Mouse (Mus musculus) kidney, postnatal 0 days (tissue): ENCODE results near the gene Cfap99. TPM values are rescaled to one million over a fixed set of nuclear protein-coding genes. Genes with fewer than 3 reads are reported as not detected.

Source experiments
- ATAC-seq: fragments of 200-750 bp; cut with Nextera tagmentation; replicated peaks from 2 replicates; pipeline ENCODE4 v1.8.0; 2017; ENCODE audit warnings: low read depth, moderate number of reproducible peaks, moderate TSS enrichment, moderate library complexity; ENCODE audit not compliant: low FRiP score
- DNase-seq: peaks from one replicate; pipeline ENCODE4 v3.0.0-alpha.2; 2016; ENCODE audit warnings: low spot score
- H3K27ac ChIP-seq: fragments of 300-500 bp; sonication (generic); 2 replicates; pipeline ENCODE4 v1.5.1; 2014; ENCODE audit warnings: mild to moderate bottlenecking
- H3K27me3 ChIP-seq: fragments of 300-500 bp; sonication (generic); 2 replicates; pipeline ENCODE4 v1.6.1; 2014; ENCODE audit warnings: low read length, mixed read lengths; ENCODE audit not compliant: insufficient read depth
- H3K36me3 ChIP-seq: fragments of 300-500 bp; sonication (generic); 2 replicates; pipeline ENCODE4 v1.6.1; 2014; ENCODE audit warnings: low read length, mixed read lengths; ENCODE audit not compliant: insufficient read depth
- H3K4me1 ChIP-seq: fragments of 300-500 bp; sonication (generic); replicated peaks from 2 replicates; pipeline ENCODE4 v1.6.1; 2014; ENCODE audit warnings: antibody characterized with exemption, low read length, mixed read lengths; ENCODE audit not compliant: insufficient read depth
- H3K4me2 ChIP-seq: fragments of 300-500 bp; sonication (generic); 2 replicates; pipeline ENCODE4 v1.6.1; 2014; ENCODE audit warnings: mild to moderate bottlenecking, low read length, moderate library complexity, mixed read lengths
- H3K4me3 ChIP-seq: fragments of 300-500 bp; sonication (generic); replicated peaks from 2 replicates; pipeline ENCODE4 v1.5.1; 2014; ENCODE audit warnings: low read depth, low read length
- H3K9ac ChIP-seq: fragments of 300-500 bp; sonication (generic); 2 replicates; pipeline ENCODE4 v1.6.1; 2014; ENCODE audit warnings: low read depth, low read length
- H3K9me3 ChIP-seq: fragments of 300-500 bp; sonication (generic); replicated peaks from 2 replicates; pipeline ENCODE4 v1.6.1; 2016; ENCODE audit warnings: low read length, inconsistent platforms, mixed read lengths
- CTCF ChIP-seq: IDR thresholded peaks from 2 replicates; pipeline ENCODE4 v1.5.1; 2016; ENCODE audit warnings: antibody characterized with exemption, low read depth, mild to moderate bottlenecking, moderate library complexity
- WGBS: fragments of 180-500 bp; shearing (Covaris S2); extraction: QIAGEN DNeasy Blood & Tissue Kit; methylation state at CpG from one replicate; pipeline ENCODE4 v1.1.7; 2014; 5-methylcytosine and 5-hydroxymethylcytosine counted together
- polyA plus RNA-seq: library from polyadenylated mRNA; unstranded; fragments of >200 nt; fragmentation: Nextera tagmentation; extraction: Ambion mirVana; gene quantifications from 2 replicates; pipeline ENCODE4 v1.2.1, GENCODE M21; 2015

Gene Cfap99
- polyA plus RNA-seq, 1 experiment from 2014 or later: not detected

DNA sequence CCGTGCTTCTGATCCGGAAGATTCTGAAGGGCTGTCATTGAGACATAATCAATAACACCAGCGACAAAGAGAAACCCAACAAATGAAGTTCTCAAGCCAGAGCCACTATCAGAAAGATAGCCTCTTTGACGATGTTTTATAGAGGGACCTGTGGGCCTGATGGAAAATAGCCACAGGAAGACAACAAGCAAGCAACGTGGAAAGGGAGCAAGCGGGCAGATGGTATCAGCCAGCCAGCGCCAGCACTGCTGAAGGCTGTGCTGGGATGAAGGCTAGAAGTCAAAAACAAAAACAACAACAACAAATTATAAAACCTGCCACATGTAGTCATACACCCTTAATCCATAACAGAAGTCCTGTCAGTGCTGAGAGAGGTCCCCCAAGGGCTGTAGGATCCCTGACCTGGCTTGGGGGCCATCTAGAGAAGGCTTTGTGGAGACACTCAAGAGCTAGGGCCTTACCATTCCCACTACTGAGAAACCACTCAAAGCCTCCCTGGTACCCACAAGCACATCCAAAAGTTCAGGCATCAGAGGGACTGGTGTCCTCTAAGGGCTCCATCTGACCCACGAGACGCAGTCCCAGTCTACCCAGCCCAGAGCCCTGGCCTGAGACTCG is 13.6 kb upstream of the Cfap99 start:
- 87% methylated on average over 10 of the region's 10 CpGs for WGBS
- no peak for DNase-seq
- Histone ChIP-seq H3K4me2 (no peak overlapping the region), H3K4me1 (no peaks in the 10 kb centered on the region), H3K27ac (no peak overlapping the region), H3K4me3 (no peak overlapping the region), H3K36me3 (no peaks in the 10 kb centered on the region), H3K9me3 (no peaks in the 10 kb centered on the region), H3K9ac (no peak overlapping the region), H3K27me3 (no peaks in the 10 kb centered on the region)
- ATAC-seq: no peak
- no peak for TF ChIP-seq CTCF

DNA sequence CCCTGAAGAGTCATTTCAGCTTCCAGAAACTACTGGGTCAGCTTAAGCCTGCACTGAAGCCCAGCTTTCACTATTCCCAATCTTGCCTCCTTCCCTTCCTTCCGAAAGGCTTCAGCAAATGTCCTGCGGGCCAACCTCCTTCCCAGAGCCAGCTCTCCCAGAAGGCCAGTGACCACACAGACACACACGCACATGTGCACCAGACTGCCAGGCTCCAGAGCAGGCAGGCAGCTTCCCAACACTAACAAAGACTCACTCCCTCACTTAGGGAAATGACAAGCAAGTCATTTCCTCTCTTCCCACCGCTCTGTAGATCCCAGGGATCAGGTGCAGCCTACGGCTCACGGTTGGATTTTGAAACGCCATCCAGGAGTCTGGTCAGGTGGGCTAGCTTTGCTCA is 12.2 kb upstream of the Cfap99 start:
- Histone ChIP-seq H3K4me2 (no peak overlapping the region), H3K36me3 (no peaks in the 10 kb centered on the region), H3K9me3 (no peaks in the 10 kb centered on the region), H3K4me1 (no peaks in the 10 kb centered on the region), H3K27me3 (no peaks in the 10 kb centered on the region), H3K27ac (no peak overlapping the region), H3K9ac (no peak overlapping the region), H3K4me3 (no peak overlapping the region)
- TF ChIP-seq CTCF: no peak
- no peak for ATAC-seq
- WGBS: 68% methylated on average over 7 of the region's 7 CpGs
- no peak for DNase-seq

DNA sequence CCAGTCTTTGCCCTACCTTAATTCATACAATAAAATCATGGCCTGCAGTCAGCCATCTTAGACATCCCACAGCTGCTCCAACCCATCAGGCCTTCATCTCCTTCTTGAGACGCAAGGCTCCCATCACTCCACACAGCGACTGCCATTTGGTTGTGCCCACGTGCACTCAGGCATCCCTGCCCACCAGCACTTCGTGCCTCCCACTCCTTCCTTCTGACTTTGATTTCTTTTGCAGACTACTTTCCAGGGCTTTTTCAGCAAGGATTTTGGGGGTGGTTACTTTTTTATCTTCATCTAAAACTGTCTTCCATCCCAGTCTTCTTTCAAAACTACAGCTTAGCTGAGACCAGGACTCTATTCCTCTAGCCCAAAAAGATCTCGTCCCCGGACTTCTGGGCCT is 11.7 kb upstream of the Cfap99 start:
- TF ChIP-seq CTCF: no peak
- H3K4me3 ChIP-seq: no peak overlapping the region
- 42% methylated on average over 6 of the region's 6 CpGs for WGBS
- no peak for ATAC-seq
- no peaks in the 10 kb centered on the region for H3K4me1 ChIP-seq
- no peaks in the 10 kb centered on the region for H3K27me3 ChIP-seq
- DNase-seq: no peak
- H3K9me3 ChIP-seq: no peaks in the 10 kb centered on the region
- no peak overlapping the region for H3K4me2 ChIP-seq
- H3K9ac ChIP-seq: no peak overlapping the region
- no peak overlapping the region for H3K27ac ChIP-seq
- H3K36me3 ChIP-seq: no peaks in the 10 kb centered on the region

DNA sequence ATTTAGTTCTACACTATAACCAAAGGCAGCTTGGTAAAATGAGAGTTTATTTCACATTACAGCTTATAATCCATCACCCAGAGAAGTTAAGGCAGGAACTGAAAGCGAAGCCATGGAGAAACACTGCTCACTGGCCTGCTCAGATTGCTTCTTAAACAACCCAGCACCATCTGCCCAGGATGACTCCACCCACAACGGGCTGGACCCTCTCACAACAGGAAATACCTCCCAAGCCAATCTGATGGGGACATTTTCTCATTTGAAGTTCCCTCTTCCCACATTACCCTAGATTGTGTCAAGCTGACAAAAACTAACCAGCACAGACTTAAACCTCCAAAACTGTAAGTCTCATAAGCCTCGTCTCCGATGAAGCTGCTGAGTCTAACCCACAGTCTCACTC is 10.3 kb upstream of the Cfap99 start:
- Histone ChIP-seq H3K27me3 (no peaks in the 10 kb centered on the region), H3K4me2 (no peak overlapping the region), H3K9ac (no peak overlapping the region), H3K4me1 (no peaks in the 10 kb centered on the region), H3K4me3 (no peak overlapping the region), H3K9me3 (no peaks in the 10 kb centered on the region), H3K27ac (no peak overlapping the region), H3K36me3 (no peaks in the 10 kb centered on the region)
- WGBS: 67% methylated on average over 4 of the region's 4 CpGs
- TF ChIP-seq CTCF: no peak
- DNase-seq (no peak), ATAC-seq (no peak)

DNA sequence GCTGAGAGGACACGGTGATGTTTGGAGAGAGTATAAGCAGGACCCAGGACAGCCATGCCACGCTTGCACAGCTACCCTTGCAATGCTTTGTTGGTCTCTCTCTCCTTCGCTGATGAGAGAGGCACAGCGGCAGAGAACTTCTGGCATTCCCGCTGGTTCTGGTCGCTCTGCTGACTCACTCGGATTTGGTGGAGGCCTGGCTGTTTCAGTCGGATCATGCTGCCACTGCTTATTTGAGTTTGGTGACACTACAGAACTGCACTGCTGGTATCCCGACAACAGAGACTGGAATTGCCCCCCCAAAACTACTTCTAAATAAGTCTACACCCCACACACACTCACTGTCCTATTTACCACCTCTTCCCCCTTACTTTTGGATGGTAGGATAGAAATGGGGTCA is 9.2 kb upstream of the Cfap99 start:
- ATAC-seq: no peak
- WGBS: 93% methylated on average over 9 of the region's 9 CpGs
- Histone ChIP-seq H3K36me3 (no peaks in the 10 kb centered on the region), H3K27me3 (0 out of 2 replicates have a peak, but pooled peaks cover 2% of the 10 kb centered on the region), H3K27ac (no peak overlapping the region), H3K4me2 (no peak overlapping the region), H3K4me1 (no peaks in the 10 kb centered on the region), H3K9ac (no peak overlapping the region), H3K4me3 (no peak overlapping the region), H3K9me3 (no peaks in the 10 kb centered on the region)
- TF ChIP-seq CTCF: no peak
- DNase-seq: no peak

DNA sequence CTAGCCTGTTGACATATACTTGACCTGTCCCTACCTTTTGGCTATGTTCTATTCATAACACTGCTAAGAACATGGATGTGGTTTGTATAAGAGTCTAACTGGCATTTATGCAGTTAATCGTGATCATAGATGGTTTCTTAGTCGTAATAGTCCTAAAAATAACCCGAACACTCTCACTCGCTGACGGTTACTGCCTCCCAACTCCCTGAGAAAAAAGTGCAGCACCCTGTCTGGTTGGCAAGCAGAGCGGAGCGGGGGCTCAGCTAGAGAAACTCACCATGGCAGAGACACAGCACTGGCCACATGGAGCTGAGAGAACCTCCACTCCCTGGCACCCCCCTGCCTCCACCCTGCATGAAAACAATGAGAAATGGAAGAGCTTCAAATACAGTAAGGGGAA is 7.4 kb upstream of the Cfap99 start:
- Histone ChIP-seq H3K4me3 (no peak overlapping the region), H3K27me3 (0 out of 2 replicates have a peak, but pooled peaks cover 2% of the 10 kb centered on the region), H3K27ac (no peak overlapping the region), H3K4me1 (no peaks in the 10 kb centered on the region), H3K9me3 (no peaks in the 10 kb centered on the region), H3K9ac (no peak overlapping the region), H3K36me3 (no peaks in the 10 kb centered on the region), H3K4me2 (no peak overlapping the region)
- DNase-seq (no peak), ATAC-seq (no peak)
- WGBS: 57% methylated on average over 7 of the region's 7 CpGs
- no peak for TF ChIP-seq CTCF

DNA sequence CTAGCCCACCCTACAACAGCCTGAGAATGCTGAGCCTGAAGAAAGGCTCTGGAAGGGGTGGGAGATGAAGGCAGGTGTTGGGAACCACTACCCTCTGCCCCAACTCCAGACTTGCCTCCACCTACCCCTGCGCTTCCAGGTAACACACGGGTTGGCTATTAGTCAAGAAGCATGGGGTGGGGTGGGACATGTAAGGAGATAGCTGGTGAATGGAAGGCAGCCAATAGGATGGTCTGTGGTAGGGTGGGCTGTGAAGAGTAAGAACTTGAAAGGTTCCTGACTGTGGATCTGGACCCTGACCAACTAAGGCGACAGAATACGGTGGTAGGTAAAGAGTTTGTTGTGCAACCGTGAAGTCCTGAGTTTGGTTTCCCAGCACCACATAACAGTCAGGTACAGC is 5.0 kb upstream of the Cfap99 start:
- 90% methylated on average over 5 of the region's 5 CpGs for WGBS
- no peak overlapping the region for H3K27ac ChIP-seq
- peaks cover 10% of the 10 kb centered on the region for H3K4me1 ChIP-seq
- TF ChIP-seq CTCF: no peak
- DNase-seq (no peak), ATAC-seq (no peak)
- H3K4me3 ChIP-seq: no peak overlapping the region
- no peaks in the 10 kb centered on the region for H3K36me3 ChIP-seq
- no peaks in the 10 kb centered on the region for H3K9me3 ChIP-seq
- peaks cover 24% of the 10 kb centered on the region for H3K27me3 ChIP-seq
- no peak overlapping the region for H3K9ac ChIP-seq
- H3K4me2 ChIP-seq: no peak overlapping the region
